Mouse (Mus musculus) c-Kit-negative CD71-positive TER-119-positive erythroid progenitor cells, embryonic 14.5 days (primary cell): ENCODE measurements around the gene Lamtor1.
"Not testable (repeated sequence)": the region's sequence is repeated elsewhere in the genome, so short reads cannot be mapped to it uniquely, and the experiment has no call there.

Experiments
- DNase-seq: peaks from one replicate; pipeline ENCODE4 v3.0.0-alpha.2; 2013; ENCODE audit warnings: low read depth, low spot score

The Lamtor1 gene

GRCm38 (mm10) chr7:101900331-101901097 is 5.2 kb upstream of the Lamtor1 start:
- no peak for DNase-seq

GRCm38 (mm10) chr7:101901969-101902368 is 3.7 kb upstream of the Lamtor1 start:
- no peak for DNase-seq

- no peak for DNase-seq
Measured at GRCm38 (mm10) chr7:101902846-101903245, 2.9 kb upstream of the Lamtor1 start.

GRCm38 (mm10) chr7:101906287-101906681 is 580 bp downstream of the Lamtor1 start, which contains the start of gene Tomt:
Gene Tomt, minus strand, starts transcription at chr7:101906359.
- peak; percentile 13 for DNase-seq

- DNase-seq: no peak
Measured at GRCm38 (mm10) chr7:101906696-101907095, 992 bp downstream of the Lamtor1 start.

- DNase-seq: no peak
Measured at GRCm38 (mm10) chr7:101908367-101908766, 2.7 kb downstream of the Lamtor1 start.

- DNase-seq: no peak
Measured at GRCm38 (mm10) chr7:101910138-101910537, 4.4 kb downstream of the Lamtor1 start.

- DNase-seq: no peak
Measured at GRCm38 (mm10) chr7:101911982-101912381, 6.3 kb downstream of the Lamtor1 start.

- no peak for DNase-seq
Measured at GRCm38 (mm10) chr7:101918071-101918470, 12.4 kb downstream of the Lamtor1 start.

GRCm38 (mm10) chr7:101925892-101926291 is 20.2 kb downstream of the Lamtor1 start:
- DNase-seq: not testable (repeated sequence)

- DNase-seq: no peak
Measured at GRCm38 (mm10) chr7:101928093-101928492, 22.4 kb downstream of the Lamtor1 start.

- DNase-seq: no peak
Measured at GRCm38 (mm10) chr7:101932551-101932950, 26.8 kb downstream of the Lamtor1 start.

- DNase-seq: peak; percentile 47
Measured at GRCm38 (mm10) chr7:101933300-101933699, 27.6 kb downstream of the Lamtor1 start.

- peak; percentile 95 for DNase-seq
Measured at GRCm38 (mm10) chr7:101933751-101934240, 28.1 kb downstream of the Lamtor1 start, which contains the start of the genes Lrrc51 and Numa1. Gene Lrrc51, minus strand, starts transcription at chr7:101933895. Gene Numa1, plus strand, starts transcription at chr7:101934111.

- no peak for DNase-seq
Measured at GRCm38 (mm10) chr7:101935957-101936356, 30.3 kb downstream of the Lamtor1 start.

GRCm38 (mm10) chr7:101936996-101937395 is 31.3 kb downstream of the Lamtor1 start:
- DNase-seq: no peak

GRCm38 (mm10) chr7:101937569-101937968 is 31.9 kb downstream of the Lamtor1 start:
- DNase-seq: no peak

- DNase-seq: no peak
Measured at GRCm38 (mm10) chr7:101938348-101938747, 32.6 kb downstream of the Lamtor1 start.

GRCm38 (mm10) chr7:101939758-101940157 is 34.1 kb downstream of the Lamtor1 start:
- DNase-seq: no peak

- DNase-seq: not testable (repeated sequence)
Measured at GRCm38 (mm10) chr7:101949008-101949407, 43.3 kb downstream of the Lamtor1 start.

- no peak for DNase-seq
Measured at GRCm38 (mm10) chr7:101951648-101952047, 45.9 kb downstream of the Lamtor1 start.

- DNase-seq: no peak
Measured at GRCm38 (mm10) chr7:101952098-101952497, 46.4 kb downstream of the Lamtor1 start.

- DNase-seq: no peak
Measured at GRCm38 (mm10) chr7:101954163-101954562, 48.5 kb downstream of the Lamtor1 start.
